32 mouse cellular contexts compared by ENCODE assay signal in genomic region chr6:87129861-87130260, GRCm38 (mm10). TPM values are rescaled to one million over a fixed set of nuclear protein-coding genes. Genes with fewer than 3 reads are reported as not detected.
DNase-seq lines count a peak whose midpoint lies in the region; ATAC-seq and TF ChIP-seq lines count a peak whose summit lies in the region.
"Had no signal": no experiment of that assay in that cellular context is flagged by ENCODE, and none has a peak within 500 bp of the region (broad histone marks: within the 10 kb centered on the region; RNA-seq: fewer than 3 reads in every experiment).

No protein-coding gene starts in this region.

- H3K9me3 ChIP-seq in lung, postnatal 0 days (ENCODE audit: low read length): no peaks in the 10 kb centered on the region
- H3K9me3 ChIP-seq: liver, embryonic 15.5 days; neural tube, embryonic 12.5 days had no signal

- 83% methylated on average over 8 of the region's 8 CpGs for WGBS in lung, postnatal 0 days

- no peak for TF ChIP-seq EP300 in lung, postnatal 0 days (IDR thresholded peaks at IDR 0.05)

- no peak overlapping the region for H3K4me2 ChIP-seq in lung, postnatal 0 days (replicated peaks; ENCODE audit: low read depth, low read length)
- H3K4me2 ChIP-seq: embryonic facial prominence, embryonic 12.5 days; heart, embryonic 12.5 days; hindbrain, embryonic 14.5 days; liver, embryonic 15.5 days; lung, embryonic 14.5 days; neural tube, embryonic 12.5 days had no signal

- no peak overlapping the region for H3K4me3 ChIP-seq in lung, postnatal 0 days (ENCODE audit: low read depth, low read length)
- H3K4me3 ChIP-seq: embryonic facial prominence, embryonic 12.5 days; heart, embryonic 12.5 days; liver, embryonic 15.5 days; neural tube, embryonic 12.5 days had no signal

- H3K4me1 ChIP-seq in lung, postnatal 0 days (ENCODE audit: insufficient read depth, low read depth, low read length): no peaks in the 10 kb centered on the region
- H3K4me1 ChIP-seq: neural tube, embryonic 12.5 days had no signal

- no peak for DNase-seq in frontal cortex, postnatal 36 days (ENCODE audit: low spot score in 2 of 2)
- peak; percentile 26 for DNase-seq in lung, postnatal 36 days
- DNase-seq in lung, postnatal 0 days (ENCODE audit: low spot score): no peak
- peak; percentile 74 for DNase-seq in fat pad, adult 2 months (ENCODE audit: extremely low read depth, low read depth, low spot score)
- DNase-seq in kidney, postnatal 25 days: no peak
- no peak for DNase-seq in ovary, postnatal 10 days (ENCODE audit: low spot score)
- DNase-seq: cerebellum, adult 8-10 months; cerebellum, postnatal 36 days; gastrocnemius, postnatal 10 days; heart, adult 18-20 months; kidney, adult 9 months; kidney, postnatal 10 days; lung, embryonic 14.5 days; midbrain, embryonic 14.5 days; right cerebral cortex, postnatal 14 days; thymus, postnatal 14 days had no signal

- H3K27ac ChIP-seq in lung, postnatal 0 days (ENCODE audit: low read length): no peak overlapping the region
- H3K27ac ChIP-seq: embryonic facial prominence, embryonic 12.5 days; hindbrain, embryonic 14.5 days; liver, embryonic 15.5 days; neural tube, embryonic 12.5 days had no signal

- no peak for TF ChIP-seq CTCF in lung, postnatal 0 days (IDR thresholded peaks at IDR 0.05)

- ATAC-seq in frontal cortex, adult (ENCODE audit: low TSS enrichment): 0 out of 2 replicates have a peak, but pooled peaks have one; percentile 25
- ATAC-seq in lung, postnatal 0 days: no peak
- 0 out of 2 replicates have a peak, but pooled peaks have one; percentile 9 for ATAC-seq in megakaryocyte progenitor cell, adult 5-6 weeks (replicated peaks; ENCODE audit: poor library complexity)
- ATAC-seq: forebrain, embryonic 16.5 days; intestine, postnatal 0 days; Patski had no signal

- no peaks in the 10 kb centered on the region; the same call in 1 of the 2 replicates for H3K36me3 ChIP-seq in lung, postnatal 0 days (ENCODE audit: insufficient read depth, low read length)
- H3K36me3 ChIP-seq: heart, embryonic 12.5 days; liver, embryonic 15.5 days; neural tube, embryonic 12.5 days had no signal

- no peaks in the 10 kb centered on the region for H3K27me3 ChIP-seq in lung, postnatal 0 days (replicated peaks; ENCODE audit: insufficient read depth, low read length)
- H3K27me3 ChIP-seq: embryonic facial prominence, embryonic 12.5 days; heart, embryonic 12.5 days; liver, embryonic 15.5 days; neural tube, embryonic 12.5 days; Patski had no signal

- no peak overlapping the region for H3K9ac ChIP-seq in lung, postnatal 0 days (replicated peaks; ENCODE audit: low read depth)
- H3K9ac ChIP-seq: embryonic facial prominence, embryonic 12.5 days; heart, embryonic 12.5 days; hindbrain, embryonic 14.5 days; liver, embryonic 15.5 days; lung, embryonic 14.5 days; neural tube, embryonic 12.5 days had no signal

RNA-seq across cellular contexts. Expression of gene D6Ertd527e, which starts 25.3 kb away (rescaled TPM):
- 0.30 and 0.33 TPM in 2 replicates for polyA plus RNA-seq in lung, postnatal 0 days (2015; fragmentation: Nextera tagmentation; extraction: Ambion mirVana)
- 0.85 TPM in 1 of 2 replicates, not detected in the other for total RNA-seq in megakaryocyte progenitor cell, adult 5-6 weeks (2015)
- 0.14 TPM in 1 of 2 replicates, not detected in the other for total RNA-seq in megakaryocyte progenitor cell, adult 5-6 weeks (2017)
- total RNA-seq: heart, adult 18-20 months; hematopoietic stem cell, adult 5-6 weeks; layer of hippocampus, postnatal 10 days; left cerebral cortex, adult 18-20 months; left cerebral cortex, postnatal 25 days; megakaryocyte-erythroid progenitor cell, adult 5-6 weeks; MEL had no signal
- polyA plus RNA-seq: liver, embryonic 15.5 days; midbrain, embryonic 14.5 days; Patski had no signal

Comparison
In these comparisons a context has a peak if more than half of its experiments do, and no peak if none do; other contexts are left out.
1. DNase-seq: peak in lung, postnatal 36 days (single experiment) and fat pad, adult 2 months (single experiment); none in frontal cortex, postnatal 36 days (0 of 2), lung, postnatal 0 days (single experiment), kidney, postnatal 25 days (0 of 2) and ovary, postnatal 10 days (single experiment).